Mouse (Mus musculus) kidney, postnatal 36 days (tissue): ENCODE measurements around the gene Rhbdl1.

ENCODE experiments used
- DNase-seq, 2 experiments: peaks; one replicate each; pipeline ENCODE4 v3.0.0; 2021 to 2022; ENCODE audit warnings: mixed read lengths in 2 of 2

Rhbdl1 gene

GRCm38 (mm10) chr17:25837076-25837410 is at the start of gene Rhbdl1:
Gene Rhbdl1 (minus strand): TSS chr17:25837295.
- peak; percentile 76 to 82 for DNase-seq

- no peak for DNase-seq
These were observed 49.7 kb upstream of the Rhbdl1 start for GRCm38 (mm10) chr17:25886806-25887205.

- peak in 1 of 2 experiments; percentile 55 for DNase-seq
These were observed 48.5 kb upstream of the Rhbdl1 start for GRCm38 (mm10) chr17:25885636-25886035.

- no peak for DNase-seq
These were observed 46.7 kb upstream of the Rhbdl1 start for GRCm38 (mm10) chr17:25883824-25884223.

- no peak for DNase-seq
These were observed 46.2 kb upstream of the Rhbdl1 start for GRCm38 (mm10) chr17:25883268-25883667.

- no peak for DNase-seq
These were observed 45.2 kb upstream of the Rhbdl1 start for GRCm38 (mm10) chr17:25882306-25882705.

- no peak for DNase-seq
These were observed 44.6 kb upstream of the Rhbdl1 start for GRCm38 (mm10) chr17:25881691-25882090.

GRCm38 (mm10) chr17:25880913-25881641 is 44.0 kb upstream of the Rhbdl1 start:
- DNase-seq: peak; percentile 48 to 65

- DNase-seq: no peak
These were observed 43.3 kb upstream of the Rhbdl1 start, which contains the start of gene Wfikkn1 for GRCm38 (mm10) chr17:25880196-25880910. Gene Wfikkn1 (minus strand): TSS chr17:25880858.

GRCm38 (mm10) chr17:25879750-25880149 is 42.7 kb upstream of the Rhbdl1 start:
- no peak for DNase-seq

GRCm38 (mm10) chr17:25879261-25879660 is 42.2 kb upstream of the Rhbdl1 start:
- peak; percentile 75 to 89 for DNase-seq

- DNase-seq: no peak
These were observed 41.6 kb upstream of the Rhbdl1 start for GRCm38 (mm10) chr17:25878611-25879180.

GRCm38 (mm10) chr17:25877741-25878610 is 40.9 kb upstream of the Rhbdl1 start:
- peak in 1 of 2 experiments; percentile 32 for DNase-seq

- no peak for DNase-seq
These were observed 39.9 kb upstream of the Rhbdl1 start for GRCm38 (mm10) chr17:25877025-25877424.

- peak; percentile 81 to 87 for DNase-seq
These were observed 39.3 kb upstream of the Rhbdl1 start for GRCm38 (mm10) chr17:25876347-25876915.

- peak; percentile 92 to 94 for DNase-seq
These were observed 38.4 kb upstream of the Rhbdl1 start for GRCm38 (mm10) chr17:25875171-25876136.

GRCm38 (mm10) chr17:25874721-25875170 is 37.7 kb upstream of the Rhbdl1 start, which contains the start of gene Mettl26:
Gene Mettl26 (plus strand): TSS chr17:25875074.
- DNase-seq: peak; percentile 93 to 95

- peak in 1 of 2 experiments; percentile 62 for DNase-seq
These were observed 37.1 kb upstream of the Rhbdl1 start for GRCm38 (mm10) chr17:25874148-25874720.

- DNase-seq: no peak
These were observed 36.5 kb upstream of the Rhbdl1 start for GRCm38 (mm10) chr17:25873405-25874147.

- DNase-seq: peak; percentile 55 to 69
These were observed 35.6 kb upstream of the Rhbdl1 start for GRCm38 (mm10) chr17:25872676-25873075.
